Mouse (Mus musculus) midbrain, embryonic 16.5 days (tissue): ENCODE results near the gene Tmem259. TPM values are rescaled to one million over a fixed set of nuclear protein-coding genes. Genes with fewer than 3 reads are reported as not detected.
A peak's percentile ranks its signal among the peaks of the same experiment; 100 is the strongest.
"Not testable (repeated sequence)": the region's sequence is repeated elsewhere in the genome, so short reads cannot be mapped to it uniquely, and the experiment has no call there.

Experiments used
- ATAC-seq: fragments of 200-750 bp; cut with Nextera tagmentation; 2 replicates; pipeline ENCODE4 v1.8.0; 2017; ENCODE audit warnings: moderate TSS enrichment
- H3K27ac ChIP-seq: fragments of 300-500 bp; sonication (generic); 2 replicates; pipeline ENCODE4 v1.5.1; 2014; ENCODE audit warnings: mild to moderate bottlenecking, low read length, mixed read lengths
- H3K27me3 ChIP-seq: fragments of 300-500 bp; sonication (generic); 2 replicates; pipeline ENCODE4 v1.6.1; 2014; ENCODE audit warnings: low read depth, low read length, mixed read lengths; ENCODE audit not compliant: control insufficient read depth, insufficient read depth
- H3K36me3 ChIP-seq: fragments of 300-500 bp; sonication (generic); 2 replicates; pipeline ENCODE4 v1.6.1; 2014; ENCODE audit warnings: mild to moderate bottlenecking, low read length, moderate library complexity, mixed read lengths; ENCODE audit not compliant: control insufficient read depth, insufficient read depth
- H3K4me1 ChIP-seq: fragments of 300-500 bp; sonication (generic); 2 replicates; pipeline ENCODE4 v1.6.1; 2014; ENCODE audit warnings: mild to moderate bottlenecking, low read length, mixed read lengths; ENCODE audit not compliant: control insufficient read depth, insufficient read depth
- H3K4me2 ChIP-seq: fragments of 300-500 bp; sonication (generic); 2 replicates; pipeline ENCODE4 v1.6.1; 2014; ENCODE audit warnings: mild to moderate bottlenecking, low read length, mixed read lengths
- H3K4me3 ChIP-seq: fragments of 300-500 bp; sonication (generic); 2 replicates; pipeline ENCODE4 v1.5.1; 2014; ENCODE audit warnings: low read depth, mild to moderate bottlenecking, low read length, moderate library complexity, mixed read lengths
- H3K9ac ChIP-seq: fragments of 300-500 bp; sonication (generic); 2 replicates; pipeline ENCODE4 v1.6.1; 2014; ENCODE audit warnings: low read depth, low read length, mixed read lengths
- H3K9me3 ChIP-seq: fragments of 300-500 bp; sonication (generic); replicated peaks from 2 replicates; pipeline ENCODE4 v1.6.1; 2014; ENCODE audit warnings: mild to moderate bottlenecking, low read length, mixed read lengths; ENCODE audit not compliant: control insufficient read depth, poor library complexity, severe bottlenecking
- WGBS: fragments of 180-500 bp; shearing (Covaris S2); extraction: QIAGEN DNeasy Blood & Tissue Kit; methylation state at CpG from one replicate; pipeline ENCODE4 v1.1.7; 2014; 5-methylcytosine and 5-hydroxymethylcytosine counted together
- polyA plus RNA-seq: library from polyadenylated mRNA; unstranded; fragments of >200 nt; fragmentation: Nextera tagmentation; extraction: Ambion mirVana; gene quantifications from 2 replicates; pipeline ENCODE4 v1.2.1, GENCODE M21; 2015

The Tmem259 gene
- polyA plus RNA-seq, 1 experiment from 2014 or later, result 16.2 TPM

DNA sequence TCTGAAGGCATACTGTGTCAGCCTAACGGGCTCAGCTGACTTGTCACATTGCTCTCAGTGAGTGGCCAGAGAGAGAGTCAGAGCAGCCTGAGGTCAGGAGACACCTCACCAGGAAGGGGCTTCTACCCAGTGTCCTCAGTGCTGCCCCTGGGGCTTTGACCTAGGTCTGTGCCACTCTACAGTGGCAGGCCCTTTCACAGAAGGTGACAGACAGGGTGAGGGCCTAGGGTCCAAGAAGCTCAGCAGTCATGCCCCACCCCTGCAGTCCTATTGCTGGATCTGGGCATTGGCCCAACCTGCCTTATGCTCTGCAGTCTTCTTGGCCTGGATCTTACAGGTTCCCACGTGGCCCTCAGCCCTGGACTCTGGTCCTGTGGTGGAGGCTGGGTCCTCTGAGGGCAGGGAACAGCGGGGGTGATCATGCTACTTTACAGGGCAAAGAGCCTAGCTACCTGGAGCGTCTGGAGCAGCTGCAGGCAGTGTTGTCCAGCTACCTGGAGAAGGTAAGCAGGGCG is 17.2 kb downstream of the Tmem259 start:
- 90% methylated on average over 5 of the region's 5 CpGs for WGBS
- H3K4me2 ChIP-seq, result no peak overlapping the region
- H3K9ac ChIP-seq, result no peak overlapping the region
- H3K4me1 ChIP-seq, result 0 out of 2 replicates have a peak, but pooled peaks cover 3% of the 10 kb centered on the region
- ATAC-seq, result no peak
- no peak overlapping the region for H3K27ac ChIP-seq
- H3K36me3 ChIP-seq, result peaks cover 22% of the 10 kb centered on the region
- no peak overlapping the region for H3K4me3 ChIP-seq
- H3K9me3 ChIP-seq, result no peaks in the 10 kb centered on the region
- peaks cover 18% of the 10 kb centered on the region for H3K27me3 ChIP-seq

DNA sequence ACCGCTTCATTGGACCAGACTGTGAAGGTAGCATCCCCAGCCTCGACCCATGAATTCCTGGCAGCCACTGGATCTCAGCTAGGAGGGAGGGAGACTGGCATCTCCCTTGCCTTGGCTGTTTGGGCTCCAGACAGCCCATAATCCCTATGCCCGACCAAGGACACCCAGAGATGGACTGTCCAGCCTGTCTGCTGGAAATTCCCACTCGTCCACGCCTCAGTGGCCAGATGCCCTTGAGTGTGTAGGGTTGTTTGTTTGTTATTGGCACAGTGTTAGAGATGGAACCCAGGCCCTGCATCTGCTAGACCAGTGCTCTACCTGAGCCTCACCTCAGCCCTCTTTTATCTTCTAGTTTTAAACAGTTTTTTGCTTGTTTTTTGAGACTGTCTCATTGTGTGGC is 18.8 kb downstream of the Tmem259 start:
- no peak overlapping the region for H3K9ac ChIP-seq
- no peaks in the 10 kb centered on the region for H3K9me3 ChIP-seq
- no peak for ATAC-seq
- H3K27ac ChIP-seq, result no peak overlapping the region
- peaks cover 4% of the 10 kb centered on the region for H3K27me3 ChIP-seq
- H3K4me2 ChIP-seq, result no peak overlapping the region
- peaks cover 22% of the 10 kb centered on the region for H3K36me3 ChIP-seq
- H3K4me1 ChIP-seq, result peaks cover 7% of the 10 kb centered on the region
- H3K4me3 ChIP-seq, result no peak overlapping the region
- 93% methylated on average over 5 of the region's 5 CpGs for WGBS

DNA sequence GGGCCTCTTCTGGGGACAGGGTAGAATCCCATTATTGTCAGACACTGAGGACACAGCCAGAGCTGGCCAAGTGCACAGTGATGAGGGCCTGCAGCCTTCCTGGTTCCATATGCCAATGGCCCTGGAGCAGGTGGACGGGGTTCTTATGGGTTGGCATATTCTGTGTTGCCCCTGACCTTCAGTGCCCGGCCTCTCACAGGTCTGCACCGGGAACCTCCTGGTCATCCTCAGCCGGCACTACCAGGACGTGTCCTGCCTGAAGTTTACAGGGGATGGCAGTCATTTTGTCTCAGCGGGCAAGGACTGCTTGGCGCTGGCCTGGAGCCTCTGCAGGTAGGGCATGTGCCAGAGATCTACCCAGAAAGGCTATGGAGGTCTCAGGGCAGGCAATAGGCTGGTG is 19.4 kb downstream of the Tmem259 start:
- no peak overlapping the region for H3K4me3 ChIP-seq
- H3K36me3 ChIP-seq, result peaks cover 22% of the 10 kb centered on the region
- peaks cover 4% of the 10 kb centered on the region; the same call in 1 of the 2 replicates for H3K27me3 ChIP-seq
- peaks cover 7% of the 10 kb centered on the region for H3K4me1 ChIP-seq
- H3K27ac ChIP-seq, result no peak overlapping the region
- no peak for ATAC-seq
- H3K9me3 ChIP-seq, result no peaks in the 10 kb centered on the region
- H3K4me2 ChIP-seq, result no peak overlapping the region
- 96% methylated on average over 7 of the region's 7 CpGs for WGBS
- H3K9ac ChIP-seq, result no peak overlapping the region

DNA sequence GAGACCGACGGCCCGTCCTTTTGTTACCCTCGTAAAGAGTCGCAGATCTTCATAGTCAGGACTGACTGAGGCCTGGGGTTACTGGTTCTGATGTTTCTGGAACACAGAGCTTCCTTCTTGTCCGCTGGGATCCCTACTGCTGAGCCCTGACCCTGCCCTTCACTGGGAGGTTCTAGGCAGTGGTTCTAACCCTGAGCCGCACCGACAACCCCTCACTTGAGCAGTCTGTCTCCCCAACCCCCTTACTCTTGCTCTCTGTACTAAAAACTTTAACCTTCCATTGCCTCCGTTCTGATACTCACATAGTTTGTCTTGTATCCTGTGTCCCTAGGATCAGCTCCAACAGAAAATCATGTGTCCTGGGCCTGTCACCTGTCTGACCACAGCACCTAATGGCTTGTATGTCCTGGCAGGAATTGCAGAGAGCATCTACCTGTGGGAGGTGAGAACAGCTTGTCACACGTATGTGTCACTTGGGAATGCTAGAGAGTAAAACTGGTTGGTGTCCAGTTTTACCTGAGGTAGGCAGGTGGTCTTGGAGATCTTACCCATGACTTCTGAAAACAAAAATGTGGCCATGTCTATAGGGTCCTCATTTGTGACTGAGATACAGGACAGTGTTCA is 23.3 kb downstream of the Tmem259 start:
- Histone ChIP-seq H3K27ac (peak overlapping the region; percentile 75; the same call in 1 of the 2 replicates), H3K9ac (peak overlapping the region; percentile 78), H3K4me3 (peak overlapping the region; percentile 81), H3K27me3 (no peaks in the 10 kb centered on the region), H3K36me3 (peaks cover 9% of the 10 kb centered on the region; the same call in 1 of the 2 replicates), H3K9me3 (no peaks in the 10 kb centered on the region), H3K4me2 (peak overlapping the region; percentile 64), H3K4me1 (peaks cover 7% of the 10 kb centered on the region)
- ATAC-seq, result 0 out of 2 replicates have a peak, but pooled peaks have one; percentile 1
- WGBS, result 14% methylated on average over 10 of the region's 10 CpGs

DNA sequence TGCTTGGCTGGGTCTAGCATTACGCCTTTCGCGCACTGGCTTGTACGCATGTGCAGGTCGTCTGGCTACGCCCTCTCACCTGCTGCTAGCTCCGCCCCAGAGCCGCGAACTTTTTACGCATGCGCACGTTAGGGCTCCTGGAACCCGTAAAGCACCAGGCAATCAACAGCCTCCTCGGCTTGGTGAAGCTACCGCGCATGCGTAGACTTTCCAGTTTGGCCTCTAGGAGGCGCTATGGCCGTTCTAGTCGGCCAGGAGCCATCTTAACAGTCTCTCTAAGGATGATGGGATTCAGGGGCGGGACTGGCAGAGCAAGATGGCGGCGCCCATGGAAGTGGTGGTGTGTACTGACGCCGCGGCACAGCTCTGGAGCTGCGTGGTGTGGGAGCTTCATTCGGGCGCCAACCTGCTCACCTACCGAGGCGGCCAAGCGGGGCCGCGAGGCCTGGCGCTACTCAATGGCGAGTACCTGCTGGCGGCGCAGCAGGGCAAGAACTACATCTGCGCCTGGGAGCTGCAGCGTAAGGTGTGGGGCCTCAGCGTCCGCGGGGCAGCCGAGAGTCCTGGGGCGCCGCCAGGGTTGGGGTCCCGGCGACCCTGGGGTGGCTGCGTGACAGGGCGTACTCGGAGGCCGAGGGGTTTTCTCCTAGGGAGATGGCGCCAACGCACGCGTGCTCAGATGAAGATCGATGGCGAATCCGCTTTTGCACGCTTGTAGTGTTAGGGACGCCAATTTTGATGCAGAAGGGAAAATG is 24.1 kb downstream of the Tmem259 start, which contains the start of gene Wdr18:
Gene Wdr18, plus strand, starts transcription at position 306 of the 755 bp plus-strand sequence.
- H3K4me2 ChIP-seq, result peak within 1 kb of the TSS; percentile 64
- peaks cover 7% of the 10 kb centered on the region for H3K4me1 ChIP-seq
- under 1% methylated on average over 61 of the region's 61 CpGs for WGBS
- peak within 1 kb of the TSS; percentile 81 for H3K4me3 ChIP-seq
- H3K36me3 ChIP-seq, result peaks cover 6% of the 10 kb centered on the region; the same call in 1 of the 2 replicates
- peak within 1 kb of the TSS; percentile 75 for H3K27ac ChIP-seq
- ATAC-seq, result peak; percentile 97
- H3K27me3 ChIP-seq, result no peaks in the 10 kb centered on the region
- peak within 1 kb of the TSS; percentile 78 for H3K9ac ChIP-seq
- H3K9me3 ChIP-seq, result no peaks in the 10 kb centered on the region

DNA sequence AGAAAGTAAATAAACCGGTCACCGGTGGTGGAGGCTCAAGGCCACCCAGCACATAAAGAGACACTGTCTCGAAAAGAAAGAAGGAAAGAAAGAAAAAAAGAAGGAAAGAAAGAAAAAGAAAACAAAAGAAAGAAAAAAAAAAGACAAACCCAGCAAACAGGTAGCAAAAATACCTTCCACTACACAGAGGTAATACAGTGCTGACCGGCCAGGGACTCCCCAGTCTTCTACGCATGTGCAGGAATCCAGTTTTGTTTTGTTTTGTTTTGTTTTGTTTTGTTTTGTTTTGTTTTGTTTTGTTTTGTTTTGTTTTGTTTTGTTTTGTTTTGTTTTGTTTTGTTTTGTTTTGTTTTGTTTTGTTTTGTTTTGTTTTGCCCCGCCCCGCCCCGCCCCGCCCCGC is 24.7 kb downstream of the Tmem259 start:
- 31% methylated on average over 10 of the region's 10 CpGs for WGBS
- not testable (repeated sequence) for ATAC-seq, H3K9ac ChIP-seq, H3K27ac ChIP-seq, H3K27me3 ChIP-seq, H3K4me1 ChIP-seq, H3K36me3 ChIP-seq, H3K9me3 ChIP-seq
- Histone ChIP-seq H3K4me3 (peak overlapping the region; percentile 81; the same call in 1 of the 2 replicates), H3K4me2 (0 out of 2 replicates have a peak overlapping the region, but pooled peaks have one; percentile 4)

DNA sequence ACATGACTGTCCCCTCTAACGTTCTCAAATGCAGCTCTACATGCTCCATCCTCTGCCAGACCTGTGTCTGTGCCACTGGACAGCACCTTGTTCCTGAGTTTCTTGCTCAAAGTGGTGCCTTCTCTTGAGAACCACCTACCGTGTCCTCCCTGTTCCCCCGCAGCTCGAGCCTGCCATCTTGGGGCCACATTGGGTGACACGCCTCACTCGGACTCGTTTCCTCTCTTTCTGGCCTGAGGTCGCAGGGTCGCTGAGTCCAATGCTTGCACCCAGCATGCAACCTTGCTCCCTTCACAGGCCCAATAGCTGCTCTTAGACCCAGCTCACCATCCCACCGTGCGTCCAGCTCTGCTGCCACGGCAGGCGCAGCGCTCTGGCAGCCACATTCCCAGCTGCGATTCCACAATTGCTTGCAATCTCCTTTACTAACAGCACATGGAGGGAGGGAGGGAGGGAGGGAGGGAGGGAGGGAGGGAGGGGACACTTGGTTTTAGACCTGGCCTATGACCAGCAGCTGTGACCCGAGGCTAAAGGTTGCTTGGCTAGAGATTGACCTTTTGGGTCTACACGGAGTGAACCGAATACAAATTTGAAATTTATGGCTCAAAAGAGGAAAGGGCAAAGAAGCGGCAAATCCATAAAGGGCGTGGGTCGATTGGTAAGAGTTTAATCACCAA is 25.9 kb downstream of the Tmem259 start:
- no peak overlapping the region for H3K4me2 ChIP-seq
- no peaks in the 10 kb centered on the region for H3K27me3 ChIP-seq
- H3K9ac ChIP-seq, result no peak overlapping the region
- H3K4me3 ChIP-seq, result no peak overlapping the region
- peaks cover 7% of the 10 kb centered on the region for H3K4me1 ChIP-seq
- no peak overlapping the region for H3K27ac ChIP-seq
- no peak for ATAC-seq
- H3K9me3 ChIP-seq, result no peaks in the 10 kb centered on the region
- peaks cover 2% of the 10 kb centered on the region; the same call in 1 of the 2 replicates for H3K36me3 ChIP-seq
- 12% methylated on average over 21 of the region's 21 CpGs for WGBS

DNA sequence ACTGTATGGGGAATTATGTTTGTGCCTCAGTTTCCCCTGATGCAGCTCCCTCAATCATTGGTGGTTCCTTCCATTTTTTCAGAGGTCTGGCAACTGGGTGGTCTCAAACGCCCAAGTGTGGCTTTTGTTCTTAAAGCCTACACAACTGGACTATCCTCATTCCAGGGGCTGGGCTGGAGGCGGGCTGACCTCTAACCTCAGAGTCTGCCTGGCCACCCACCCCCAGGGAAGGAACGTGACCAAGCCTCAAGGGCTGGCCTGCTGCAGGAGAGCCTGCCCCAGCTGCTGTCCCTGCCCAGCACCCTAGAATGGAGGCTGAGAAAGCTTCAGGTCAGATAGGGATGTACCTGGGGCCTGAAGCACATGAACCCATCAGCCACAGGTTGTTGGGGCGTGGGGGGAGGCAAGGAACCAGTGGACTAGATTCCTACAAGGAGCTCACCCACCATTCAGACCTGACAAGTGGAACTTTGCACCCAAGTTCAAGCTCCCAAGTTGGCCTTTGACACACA is 27.4 kb downstream of the Tmem259 start:
- Histone ChIP-seq H3K4me2 (no peak overlapping the region), H3K9ac (no peak overlapping the region), H3K36me3 (peaks cover under 1% of the 10 kb centered on the region), H3K27ac (no peak overlapping the region), H3K4me1 (peaks cover 7% of the 10 kb centered on the region), H3K4me3 (no peak overlapping the region), H3K9me3 (no peaks in the 10 kb centered on the region), H3K27me3 (no peaks in the 10 kb centered on the region)
- no peak for ATAC-seq
- 19% methylated on average over 4 of the region's 4 CpGs for WGBS
